Comparison of ENCODE assay signal across 1 mouse cellular context in the genomic region with DNA sequence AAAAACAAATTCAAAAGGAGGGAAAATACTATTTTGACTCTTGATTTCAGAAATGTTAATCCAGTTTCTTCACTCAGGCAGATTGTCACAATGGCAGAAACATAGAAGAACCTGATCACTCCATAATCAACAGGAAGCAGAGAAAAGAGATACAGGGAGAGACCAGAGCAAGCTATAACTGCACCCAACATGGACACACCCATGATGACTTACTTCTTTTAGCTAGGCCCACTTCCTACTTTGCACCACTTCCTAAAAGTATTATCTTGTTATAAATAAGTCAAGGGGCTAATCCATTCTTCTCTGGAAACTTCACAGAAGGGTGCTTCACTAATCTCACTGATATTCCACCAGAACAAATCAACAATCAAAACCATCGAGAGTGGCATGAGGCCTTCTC.
A peak's percentile ranks its signal among the peaks of the same experiment; 100 is the strongest.
TF ChIP-seq lines count a peak whose summit lies in the region.

No protein-coding gene starts in this region.

TF ChIP-seq in MEL, 35 proteins besides CTCF, POLR2A, EP300 and RAD21 (continued from another document):
- TF ChIP-seq SIN3A (IDR thresholded peaks at IDR 0.05; ENCODE audit: low read length) (peak; percentile 39; the same call in 1 of the 2 replicates), JUND (IDR thresholded peaks at IDR 0.05; ENCODE audit: low read depth, low read length) (no peak), KAT2A (conservative IDR thresholded peaks at IDR 0.05; ENCODE audit: low read depth, low read length) (no peak), POLR2AphosphoS5 (IDR thresholded peaks at IDR 0.05; ENCODE audit: borderline replicate concordance, low read depth, low read length) (no peak), NELFE (IDR thresholded peaks at IDR 0.05; ENCODE audit: low read depth, low read length) (no peak), RCOR1 (IDR thresholded peaks at IDR 0.05; ENCODE audit: low read depth, low read length) (peak; percentile 97), UBTF (IDR thresholded peaks at IDR 0.05; ENCODE audit: borderline replicate concordance, insufficient read depth, low read depth, low read length) (no peak), MAX (IDR thresholded peaks at IDR 0.05; ENCODE audit: low read length) (0 out of 2 replicates have a peak, but pooled peaks have one; percentile 33), NRF1 (IDR thresholded peaks at IDR 0.05; ENCODE audit: insufficient read depth, low read depth, low read length, poor library complexity, severe bottlenecking) (no peak)
